Mouse (Mus musculus): ENCODE measurements around the gene Tram2.

GRCm38 (mm10) chr1:21074231-21074630 is 4.8 kb downstream of the Tram2 start:
- no peak for TF ChIP-seq POLR2A (IDR thresholded peaks at IDR 0.05; ENCODE audit: control insufficient read depth, low read depth, low read length)
- no peak for TF ChIP-seq CTCF (IDR thresholded peaks at IDR 0.05; ENCODE audit: control insufficient read depth, insufficient read depth, insufficient replicate concordance, low read depth, low read length)

Data from testis, adult 2 months (tissue).